Mouse (Mus musculus) adrenal gland, adult (tissue): ENCODE measurements at regions not wholly inside any gene's neighbourhood (a gene's known extent, or its start where the extent isn't known, plus 50 kb on each side); places are given as distances from the start of the nearest gene placed in this dataset.
"Not testable (repeated sequence)": the region's sequence is repeated elsewhere in the genome, so short reads cannot be mapped to it uniquely, and the experiment has no call there.

Experiments used
- DNase-seq, 2 experiments: peaks; one replicate each; pipeline ENCODE4 v3.0.0; 2022 to 2023; ENCODE audit warnings: low spot score in 1 of 2; ENCODE audit not compliant: inconsistent age in 2 of 2

GRCm38 (mm10) chr10:46071810-46072549 lies 494.4 kb downstream of the Hace1 start:
- no peak for DNase-seq

GRCm38 (mm10) chr10:46072550-46073470 lies 495.2 kb downstream of the Hace1 start:
- DNase-seq, result no peak

- DNase-seq, result no peak
These were observed 510.1 kb downstream of the Hace1 start for GRCm38 (mm10) chr10:46087766-46088165.

DNA sequence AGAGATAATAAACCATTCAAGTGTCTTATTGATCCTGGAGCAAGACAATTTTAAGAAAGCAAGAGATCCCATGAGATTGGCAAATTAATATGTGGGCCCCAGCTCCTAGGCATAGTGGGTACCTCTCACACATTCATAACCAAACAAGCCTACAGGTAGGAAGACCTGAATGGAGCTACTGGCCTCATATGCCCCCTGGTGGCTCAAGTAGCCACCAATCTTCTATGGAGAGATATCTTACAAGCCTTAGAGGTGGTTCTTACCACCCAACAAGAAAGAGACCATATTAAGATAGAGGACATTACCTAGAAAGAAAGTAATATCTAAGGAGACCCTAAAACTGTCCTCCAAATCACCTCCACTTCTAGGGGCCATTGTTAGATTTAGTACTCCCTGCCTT lies 523.2 kb downstream of the Hace1 start:
- no peak for DNase-seq

DNA sequence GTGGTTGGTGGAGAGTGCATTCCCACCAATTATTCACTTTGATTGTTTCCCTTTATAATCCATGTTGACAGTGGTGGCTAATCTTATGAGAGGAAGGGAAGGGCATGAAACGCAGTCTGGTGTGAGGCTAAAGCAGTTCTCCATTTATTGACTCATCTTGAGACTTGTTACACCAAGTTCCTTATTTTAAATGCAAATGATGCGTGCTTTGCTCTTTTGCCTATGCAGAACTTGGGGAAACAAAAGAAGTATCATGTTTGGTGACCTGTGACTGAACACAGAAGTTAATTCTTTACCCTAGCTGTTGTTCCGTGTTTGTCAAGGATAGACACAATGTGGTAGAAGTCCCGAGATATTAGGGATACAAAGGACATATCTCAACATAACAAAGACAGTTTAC lies 531.2 kb downstream of the Hace1 start:
- DNase-seq, result no peak

DNA sequence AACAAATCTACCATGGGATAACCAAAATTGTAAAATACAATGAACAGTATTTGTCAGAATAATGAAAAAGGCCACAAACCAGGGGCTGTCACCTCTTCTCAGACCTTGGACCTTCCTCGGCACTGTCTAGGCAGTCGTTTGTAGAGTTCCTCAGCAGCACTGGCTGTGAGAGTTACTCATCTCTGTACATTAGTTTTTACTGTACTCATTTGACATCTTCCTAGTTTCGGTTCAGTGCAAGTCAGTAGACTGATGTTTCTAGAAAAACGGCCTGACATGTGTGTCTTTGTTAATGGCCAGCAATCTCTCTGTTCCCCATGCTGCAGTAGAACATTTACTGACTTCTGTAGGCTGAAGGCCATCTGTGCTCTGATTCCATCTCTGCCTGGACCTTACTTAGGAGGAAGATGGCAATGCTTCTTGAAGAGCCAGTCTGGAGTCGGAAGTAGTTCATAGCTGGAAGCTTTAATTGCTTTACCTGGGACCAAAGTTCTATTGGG lies 537.1 kb downstream of the Hace1 start:
- DNase-seq, result no peak

DNA sequence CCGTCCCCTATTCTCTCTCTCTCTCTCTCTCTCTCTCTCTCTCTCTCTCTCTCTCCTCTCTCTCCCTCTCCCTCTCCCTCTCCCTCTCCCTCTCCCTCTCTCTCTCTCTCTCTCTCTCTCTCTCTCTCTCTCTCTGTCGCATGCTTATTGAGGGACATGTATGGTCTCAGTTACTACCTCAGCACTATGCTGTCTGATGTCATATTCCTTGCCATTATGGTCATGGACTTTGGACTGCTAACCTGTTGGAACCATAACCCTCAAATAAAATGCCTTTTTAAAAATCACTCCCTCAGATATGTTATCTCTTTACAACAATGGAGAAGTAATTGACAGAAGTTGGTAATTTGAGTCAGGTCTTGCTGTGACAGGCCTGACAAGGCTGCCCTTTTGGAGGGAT lies 544.8 kb downstream of the Hace1 start:
- DNase-seq, result not testable (repeated sequence)

- DNase-seq, result no peak
These were observed 546.2 kb downstream of the Hace1 start for GRCm38 (mm10) chr10:46123795-46124194.

DNA sequence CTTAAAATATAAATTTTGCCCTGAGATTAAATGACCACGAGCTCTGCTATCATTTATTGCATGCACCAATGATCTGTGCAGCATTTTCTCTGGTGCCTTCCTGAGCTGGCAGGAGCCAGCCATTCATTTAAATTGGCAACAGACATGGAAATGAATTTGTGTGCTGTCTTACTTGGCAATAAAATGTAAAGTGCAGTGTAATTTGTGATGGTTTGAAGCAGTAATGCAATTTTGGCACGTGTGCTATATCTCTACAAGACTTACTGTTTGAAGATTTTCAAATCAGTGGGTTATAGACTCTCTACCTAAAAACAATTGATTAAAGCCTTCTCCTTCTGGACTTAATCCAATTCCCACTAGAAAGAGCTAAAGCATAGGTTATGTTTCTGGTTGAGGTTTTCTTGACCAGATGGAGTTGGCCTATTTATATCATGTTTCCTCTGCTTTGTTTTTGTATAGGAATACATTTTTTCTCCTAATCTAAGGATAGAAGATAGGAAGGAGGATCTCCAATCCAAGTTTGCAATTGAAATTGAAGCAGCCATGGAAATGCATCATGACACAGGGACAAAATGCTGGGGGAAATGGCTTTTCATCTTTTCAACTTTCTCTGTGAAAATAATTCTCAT lies 557.6 kb downstream of the Hace1 start:
- DNase-seq, result no peak

GRCm38 (mm10) chr10:46174035-46174434 lies 596.4 kb downstream of the Hace1 start:
- no peak for DNase-seq

- DNase-seq, result no peak
These were observed 608.3 kb downstream of the Hace1 start for GRCm38 (mm10) chr10:46185763-46186458.

- DNase-seq, result no peak
These were observed 616.5 kb downstream of the Hace1 start for GRCm38 (mm10) chr10:46194143-46194542.

- DNase-seq, result no peak
These were observed 649.3 kb downstream of the Hace1 start for GRCm38 (mm10) chr10:46226837-46227402.

DNA sequence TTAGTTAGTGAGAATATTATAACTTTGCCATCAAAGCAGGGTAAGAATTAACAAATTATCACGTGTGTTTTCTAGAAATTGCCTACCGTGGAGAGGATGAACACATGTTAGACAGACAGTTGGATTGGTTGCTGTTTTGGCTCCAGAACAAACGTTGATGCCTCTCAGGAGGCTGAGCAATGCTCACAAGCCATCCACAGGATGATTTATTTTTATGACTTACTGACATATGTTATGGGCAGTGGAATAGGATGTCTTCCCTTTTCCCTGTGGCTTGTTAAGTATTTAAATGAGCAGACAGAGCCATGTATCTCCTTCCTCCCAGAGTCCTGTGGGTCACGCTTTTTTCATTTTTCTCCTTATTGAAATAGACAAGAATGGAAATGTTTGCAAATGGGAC lies 652.0 kb downstream of the Hace1 start:
- DNase-seq, result no peak

DNA sequence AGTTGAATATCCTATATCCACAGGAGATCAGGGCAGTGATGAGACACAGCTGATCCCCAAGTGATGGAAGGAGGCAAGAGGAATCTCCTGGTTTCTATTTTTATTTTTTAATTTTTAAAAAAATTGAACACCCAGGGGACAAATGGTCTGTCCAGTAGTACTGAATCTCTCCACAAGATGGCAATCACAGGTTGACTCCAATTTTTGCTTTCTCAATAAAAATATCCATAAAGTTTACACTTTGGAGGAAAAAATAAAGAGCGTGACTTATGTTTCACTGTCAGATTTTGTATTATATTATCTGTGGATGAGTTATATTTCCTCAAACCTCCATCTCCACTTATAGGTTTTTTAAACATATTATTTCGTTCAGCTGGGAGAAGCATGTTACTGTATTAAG lies 658.0 kb downstream of the Hace1 start:
- DNase-seq, result peak in 1 of 2 experiments; percentile 45

DNA sequence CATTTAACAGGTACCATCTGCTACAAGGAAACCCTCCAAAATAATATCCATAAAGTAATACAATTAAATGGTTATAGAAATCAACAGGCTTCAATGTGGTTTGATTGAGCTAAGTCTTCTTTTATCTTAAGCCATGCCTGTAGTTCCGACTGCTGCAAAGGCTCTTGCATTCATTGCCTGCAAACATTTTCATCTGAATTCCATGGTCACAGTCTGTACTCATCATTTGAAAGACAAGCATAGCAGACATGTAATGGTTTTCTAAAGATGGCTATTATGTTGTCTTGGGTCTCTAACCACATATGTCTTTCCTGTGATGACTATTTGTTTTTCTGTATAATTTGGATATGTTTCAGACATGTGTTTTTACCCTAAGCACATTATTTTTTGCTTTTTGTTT lies 677.9 kb downstream of the Hace1 start:
- DNase-seq, result no peak

DNA sequence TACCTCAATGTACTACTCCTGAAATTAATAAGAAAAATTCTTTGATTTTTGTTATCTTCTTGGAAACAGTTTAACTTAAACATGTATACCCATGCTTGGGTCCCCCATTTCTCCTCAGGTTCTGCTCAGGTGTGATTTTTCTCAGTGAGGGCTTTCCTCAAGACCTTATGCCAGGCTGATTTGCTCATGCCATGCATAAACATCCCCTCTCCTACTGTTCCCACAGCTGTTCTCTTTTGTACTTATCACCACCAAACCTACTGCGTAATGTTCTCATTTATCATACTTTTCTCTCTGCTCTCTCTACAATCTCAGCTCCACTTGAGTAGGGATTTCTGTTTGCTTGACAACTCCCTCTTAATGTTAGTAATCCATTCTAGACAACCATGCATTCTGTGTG lies 692.1 kb downstream of the Hace1 start:
- DNase-seq, result no peak

GRCm38 (mm10) chr10:46273846-46274245 lies 696.2 kb downstream of the Hace1 start:
- DNase-seq, result peak in 1 of 2 experiments; percentile 34

- no peak for DNase-seq
These were observed 716.7 kb downstream of the Hace1 start for GRCm38 (mm10) chr10:46294290-46294689.

DNA sequence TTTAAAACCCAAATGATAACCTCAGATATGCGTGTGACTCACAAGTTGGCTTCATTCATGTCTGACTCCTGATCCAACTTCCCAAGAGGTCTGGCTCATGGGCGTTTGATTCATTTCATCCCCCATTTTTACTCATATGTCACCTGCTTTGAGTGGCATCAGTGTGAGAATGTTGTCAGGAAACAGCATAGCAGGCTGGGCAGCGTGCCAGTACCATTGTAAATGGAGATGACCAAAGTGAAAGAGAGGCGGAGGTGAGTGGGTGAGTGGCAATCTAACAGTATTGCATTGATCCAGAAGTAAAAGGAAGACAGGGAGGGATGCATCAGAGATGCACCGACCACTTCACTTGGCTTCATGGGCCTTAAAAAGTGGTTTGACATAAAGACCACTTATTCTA lies 720.7 kb downstream of the Hace1 start:
- no peak for DNase-seq

GRCm38 (mm10) chr10:46299521-46299920 lies 721.9 kb downstream of the Hace1 start:
- no peak for DNase-seq
